In genomic region chr6:112459341-112459749, GRCm38 (mm10) we compare ENCODE assay signal across 10 mouse cellular contexts. TPM values are rescaled to one million over a fixed set of nuclear protein-coding genes. Genes with fewer than 3 reads are reported as not detected.
DNase-seq lines count a peak whose midpoint lies in the region; ATAC-seq and TF ChIP-seq lines count a peak whose summit lies in the region.
"Had no signal": no experiment of that assay in that cellular context is flagged by ENCODE, and none has a peak within 500 bp of the region (broad histone marks: within the 10 kb centered on the region; RNA-seq: fewer than 3 reads in every experiment).

Cav3 (plus strand) TSS chr6:112459505.

- no peak for TF ChIP-seq CTCF in lung, embryonic 14.5 days (IDR thresholded peaks at IDR 0.05; ENCODE audit: low read depth)

- H3K9me3 ChIP-seq in lung, embryonic 14.5 days (ENCODE audit: low read depth, low read length), result no peaks in the 10 kb centered on the region
- no peaks in the 10 kb centered on the region for H3K9me3 ChIP-seq in heart, embryonic 14.5 days (ENCODE audit: control insufficient read depth, low read length)
- H3K9me3 ChIP-seq: neural tube, embryonic 12.5 days had no signal

- peak within 1 kb of the TSS; percentile 31; the same call in 1 of the 2 replicates for H3K4me2 ChIP-seq in lung, embryonic 14.5 days
- peak within 1 kb of the TSS; percentile 77 for H3K4me2 ChIP-seq in heart, embryonic 14.5 days (ENCODE audit: low read length)
- H3K4me2 ChIP-seq: neural tube, embryonic 12.5 days had no signal

- no peaks in the 10 kb centered on the region for H3K36me3 ChIP-seq in lung, embryonic 14.5 days (ENCODE audit: insufficient read depth)
- peaks cover 5% of the 10 kb centered on the region; the same call in 1 of the 2 replicates for H3K36me3 ChIP-seq in heart, embryonic 14.5 days (ENCODE audit: control insufficient read depth, insufficient read depth, low read length)
- H3K36me3 ChIP-seq: neural tube, embryonic 12.5 days had no signal

- H3K4me3 ChIP-seq in lung, embryonic 14.5 days (ENCODE audit: low read depth, low read length), result no peak within 1 kb of the TSS
- H3K4me3 ChIP-seq in heart, embryonic 14.5 days (ENCODE audit: control insufficient read depth in 1 of 2, insufficient read depth in 1 of 2, low read depth in 1 of 2, low read length in 2 of 2), result peak within 1 kb of the TSS; percentile 46 to 47
- H3K4me3 ChIP-seq: neural tube, embryonic 12.5 days had no signal

- no peaks in the 10 kb centered on the region; the same call in 1 of the 2 replicates for H3K27me3 ChIP-seq in lung, embryonic 14.5 days (ENCODE audit: insufficient read depth, low read length)
- H3K27me3 ChIP-seq in heart, embryonic 14.5 days (ENCODE audit: control insufficient read depth, insufficient read depth, low read length), result no peaks in the 10 kb centered on the region
- H3K27me3 ChIP-seq: neural tube, embryonic 12.5 days had no signal

- 44% methylated on average over 12 of the region's 12 CpGs for WGBS in lung, embryonic 14.5 days
- 19% methylated on average over 12 of the region's 12 CpGs for WGBS in heart, embryonic 14.5 days

- no peak within 1 kb of the TSS for H3K9ac ChIP-seq in lung, embryonic 14.5 days
- peak within 1 kb of the TSS; percentile 76 for H3K9ac ChIP-seq in heart, embryonic 14.5 days (ENCODE audit: low read length)
- H3K9ac ChIP-seq: liver, embryonic 14.5 days; neural tube, embryonic 12.5 days had no signal

- ATAC-seq in lung, embryonic 14.5 days (ENCODE audit: insufficient read depth), result peak; percentile 84
- peak; percentile 93 for ATAC-seq in heart, embryonic 14.5 days (ENCODE audit: insufficient number of reproducible peaks, insufficient read depth, low FRiP score, low read depth)
- no peak for ATAC-seq in megakaryocyte progenitor cell, adult 5-6 weeks (replicated peaks; ENCODE audit: poor library complexity)

- DNase-seq in lung, embryonic 14.5 days, result peak; percentile 47
- no peak for DNase-seq in lung, adult 18-20 months
- DNase-seq in gastrocnemius, postnatal 25 days, result peak; percentile 64
- peak; percentile 17 for DNase-seq in lung, postnatal 14 days
- no peak for DNase-seq in right cerebral cortex, adult 18-20 months
- DNase-seq: thymus, postnatal 25 days had no signal

- H3K4me1 ChIP-seq in lung, embryonic 14.5 days (ENCODE audit: insufficient read depth), result no peaks in the 10 kb centered on the region
- peaks cover 26 to 43% of the 10 kb centered on the region in 2 experiments for H3K4me1 ChIP-seq in heart, embryonic 14.5 days (ENCODE audit: control insufficient read depth in 2 of 2, insufficient read depth in 2 of 2, low read length in 2 of 2)
- H3K4me1 ChIP-seq: neural tube, embryonic 12.5 days had no signal

- no peak within 1 kb of the TSS for H3K27ac ChIP-seq in lung, embryonic 14.5 days (ENCODE audit: low read depth)
- H3K27ac ChIP-seq in heart, embryonic 14.5 days (replicated peaks in 1 of 2; ENCODE audit: control insufficient read depth in 1 of 2, insufficient read depth in 1 of 2, low read depth in 2 of 2, low read length in 2 of 2), result peak within 1 kb of the TSS; percentile 92 to 96
- H3K27ac ChIP-seq: liver, embryonic 14.5 days; neural tube, embryonic 12.5 days had no signal

RNA-seq across cellular contexts. Expression of gene Cav3, which starts in this region (rescaled TPM):
- 0.63 and 2.2 TPM in 2 replicates for polyA plus RNA-seq in lung, embryonic 14.5 days (2014; fragmentation: Nextera tagmentation; extraction: Ambion mirVana)
- 100 to 1,000 TPM in 1 of 2 experiments, 10 to 100 TPM in 1; 82.3 to 109 TPM for total RNA-seq in gastrocnemius, postnatal 25 days (2021)
- 108 and 116 TPM in 2 replicates for polyA plus RNA-seq in heart, embryonic 14.5 days (2014; fragmentation: Nextera tagmentation; extraction: Ambion mirVana)
- total RNA-seq in megakaryocyte progenitor cell, adult 5-6 weeks (2015), result not detected in 2 replicates
- total RNA-seq in megakaryocyte progenitor cell, adult 5-6 weeks (2017), result not detected in 2 replicates
- polyA plus RNA-seq: liver, embryonic 14.5 days had no signal

Comparison
In these comparisons a context has a peak if more than half of its experiments do, and no peak if none do; other contexts are left out.
1. RNA of gene Cav3 (total RNA-seq): 82.3 to 109 TPM in gastrocnemius, postnatal 25 days; not detected in megakaryocyte progenitor cell, adult 5-6 weeks; every median in the first group is over 10 times any median in the second.
2. RNA of gene Cav3 (polyA plus RNA-seq): 108 to 116 TPM in heart, embryonic 14.5 days; 0.63 to 2.2 TPM in lung, embryonic 14.5 days; every median in the first group is over 10 times any median in the second.
3. DNase-seq: peak in lung, embryonic 14.5 days (single experiment), gastrocnemius, postnatal 25 days (single experiment) and lung, postnatal 14 days (single experiment); none in lung, adult 18-20 months (0 of 2) and right cerebral cortex, adult 18-20 months (single experiment).